In genomic region chr14:78538572-78539320, GRCm38 (mm10) we compare ENCODE assay signal across 9 mouse cellular contexts. TPM values are rescaled to one million over a fixed set of nuclear protein-coding genes. Genes with fewer than 3 reads are reported as not detected.
DNase-seq lines count a peak whose midpoint lies in the region; ATAC-seq and TF ChIP-seq lines count a peak whose summit lies in the region.
"Had no signal": no experiment of that assay in that cellular context is flagged by ENCODE, and none has a peak within 500 bp of the region (broad histone marks: within the 10 kb centered on the region; RNA-seq: fewer than 3 reads in every experiment).

No protein-coding gene starts in this region.

- ATAC-seq in liver, embryonic 13.5 days (ENCODE audit: low read depth): no peak
- no peak for ATAC-seq in liver, embryonic 12.5 days
- ATAC-seq in heart, postnatal 0 days (ENCODE audit: insufficient read depth, low read depth): no peak

- no peak for TF ChIP-seq CTCF in heart, postnatal 0 days (IDR thresholded peaks at IDR 0.05; ENCODE audit: low read depth)

- H3K27me3 ChIP-seq in liver, embryonic 13.5 days: no peaks in the 10 kb centered on the region
- H3K27me3 ChIP-seq in liver, embryonic 12.5 days (replicated peaks): no peaks in the 10 kb centered on the region
- H3K27me3 ChIP-seq in heart, postnatal 0 days (ENCODE audit: control insufficient read depth, insufficient read depth, low read length): no peaks in the 10 kb centered on the region
- H3K27me3 ChIP-seq: neural tube, embryonic 12.5 days had no signal

- peaks cover 24% of the 10 kb centered on the region for H3K4me1 ChIP-seq in liver, embryonic 13.5 days (replicated peaks)
- H3K4me1 ChIP-seq in liver, embryonic 12.5 days: peaks cover 21% of the 10 kb centered on the region
- peaks cover 22% of the 10 kb centered on the region; the same call in 1 of the 2 replicates for H3K4me1 ChIP-seq in heart, postnatal 0 days (ENCODE audit: control insufficient read depth, insufficient read depth)

- H3K36me3 ChIP-seq in liver, embryonic 13.5 days: no peaks in the 10 kb centered on the region
- H3K36me3 ChIP-seq in liver, embryonic 12.5 days: no peaks in the 10 kb centered on the region
- no peaks in the 10 kb centered on the region for H3K36me3 ChIP-seq in heart, postnatal 0 days (replicated peaks; ENCODE audit: control insufficient read depth, insufficient read depth, low read length)
- H3K36me3 ChIP-seq: neural tube, embryonic 12.5 days had no signal

- TF ChIP-seq EP300 in heart, postnatal 0 days (IDR thresholded peaks at IDR 0.05; ENCODE audit: low read depth): no peak

- H3K4me3 ChIP-seq in liver, embryonic 13.5 days (replicated peaks): no peak overlapping the region
- H3K4me3 ChIP-seq in liver, embryonic 12.5 days: no peak overlapping the region
- no peak overlapping the region for H3K4me3 ChIP-seq in heart, postnatal 0 days (ENCODE audit: low read depth, low read length)
- H3K4me3 ChIP-seq: neural tube, embryonic 12.5 days had no signal

- no peak overlapping the region for H3K9ac ChIP-seq in liver, embryonic 13.5 days
- H3K9ac ChIP-seq in liver, embryonic 12.5 days: no peak overlapping the region
- no peak overlapping the region for H3K9ac ChIP-seq in heart, postnatal 0 days (replicated peaks; ENCODE audit: low read depth, low read length)
- H3K9ac ChIP-seq: neural tube, embryonic 12.5 days had no signal

- H3K27ac ChIP-seq in liver, embryonic 13.5 days: peak overlapping the region; percentile 34; the same call in 1 of the 2 replicates
- H3K27ac ChIP-seq in liver, embryonic 12.5 days: no peak overlapping the region
- H3K27ac ChIP-seq in heart, postnatal 0 days (ENCODE audit: low read depth): peak overlapping the region; percentile 49; the same call in 1 of the 2 replicates
- H3K27ac ChIP-seq: neural tube, embryonic 12.5 days had no signal

- H3K4me2 ChIP-seq in liver, embryonic 13.5 days: no peak overlapping the region
- no peak overlapping the region for H3K4me2 ChIP-seq in liver, embryonic 12.5 days
- no peak overlapping the region for H3K4me2 ChIP-seq in heart, postnatal 0 days (ENCODE audit: low read depth, low read length)
- H3K4me2 ChIP-seq: neural tube, embryonic 12.5 days had no signal

- no peaks in the 10 kb centered on the region for H3K9me3 ChIP-seq in liver, embryonic 13.5 days (replicated peaks)
- no peaks in the 10 kb centered on the region for H3K9me3 ChIP-seq in liver, embryonic 12.5 days (replicated peaks)
- no peaks in the 10 kb centered on the region for H3K9me3 ChIP-seq in heart, postnatal 0 days (replicated peaks; ENCODE audit: control insufficient read depth, low read length)
- H3K9me3 ChIP-seq: neural tube, embryonic 12.5 days had no signal

- no peak for DNase-seq in liver, embryonic 13.5 days
- peak; percentile 57 to 75 for DNase-seq in cerebellum, postnatal 10 days
- DNase-seq in heart, postnatal 0 days (ENCODE audit: low spot score): no peak
- DNase-seq in mesoderm, embryonic 11.5 days (ENCODE audit: low read depth, low spot score): peak; percentile 53
- no peak for DNase-seq in urinary bladder, postnatal 10 days (ENCODE audit: low spot score)
- DNase-seq in layer of hippocampus, postnatal 14 days (ENCODE audit: low spot score in 2 of 2): no peak
- DNase-seq in frontal cortex, postnatal 36 days (ENCODE audit: low spot score in 2 of 2): no peak

- WGBS in liver, embryonic 13.5 days (ENCODE audit: insufficient replicate concordance): 59% methylated on average over 5 of the region's 5 CpGs
- WGBS in liver, embryonic 12.5 days (ENCODE audit: insufficient replicate concordance): 56% methylated on average over 5 of the region's 5 CpGs
- WGBS in heart, postnatal 0 days: 30% methylated on average over 5 of the region's 5 CpGs

RNA-seq across cellular contexts. Expression of gene Akap11, which starts 2.1 kb away (rescaled TPM):
- 6.9 and 9.4 TPM in 2 replicates for polyA plus RNA-seq in liver, embryonic 13.5 days (2015; fragmentation: Nextera tagmentation; extraction: Ambion mirVana)
- polyA plus RNA-seq in liver, embryonic 12.5 days (2016; fragmentation: Nextera tagmentation; extraction: Ambion mirVana): 9.5 and 11.2 TPM in 2 replicates
- 23.8 and 24.1 TPM in 2 replicates for total RNA-seq in heart, postnatal 0 days (2014; rRNA removed; ENCODE audit: low replicate concordance)
- 8.9 and 9.2 TPM in 2 replicates for polyA plus RNA-seq in heart, postnatal 0 days (2015; fragmentation: Nextera tagmentation; extraction: Ambion mirVana)
- total RNA-seq in layer of hippocampus, postnatal 14 days (2021): 100 to 1,000 TPM; 169 to 185 TPM

Comparison
In these comparisons a context has a peak if more than half of its experiments do, and no peak if none do; other contexts are left out.
1. DNase-seq: peak in cerebellum, postnatal 10 days (2 of 2) and mesoderm, embryonic 11.5 days (single experiment); none in liver, embryonic 13.5 days (single experiment), heart, postnatal 0 days (single experiment), urinary bladder, postnatal 10 days (single experiment), layer of hippocampus, postnatal 14 days (0 of 2) and frontal cortex, postnatal 36 days (0 of 2).